Mouse (Mus musculus) midbrain, embryonic 11.5 days (tissue): ENCODE measurements around the gene Ndufs3. TPM values are rescaled to one million over a fixed set of nuclear protein-coding genes. Genes with fewer than 3 reads are reported as not detected.

ENCODE experiments used
- ATAC-seq: fragments of 200-750 bp; cut with Nextera tagmentation; 2 replicates; pipeline ENCODE4 v1.8.0; 2017; ENCODE audit warnings: moderate TSS enrichment, moderate library complexity; ENCODE audit not compliant: low FRiP score
- DNase-seq: peaks from one replicate; pipeline ENCODE4 v3.0.0; 2015; ENCODE audit warnings: low spot score; ENCODE audit errors: missing footprints
- H3K27ac ChIP-seq: fragments of 300-500 bp; sonication (generic); 2 replicates; pipeline ENCODE4 v1.5.1; 2014; ENCODE audit warnings: low read depth, low read length
- H3K27me3 ChIP-seq: fragments of 300-500 bp; sonication (generic); 2 replicates; pipeline ENCODE4 v1.6.1; 2014; ENCODE audit warnings: mild to moderate bottlenecking, low read length, moderate library complexity, mixed read lengths; ENCODE audit not compliant: control insufficient read depth, insufficient read depth
- H3K36me3 ChIP-seq: fragments of 300-500 bp; sonication (generic); 2 replicates; pipeline ENCODE4 v1.6.1; 2014; ENCODE audit warnings: mild to moderate bottlenecking, low read length, moderate library complexity, mixed read lengths; ENCODE audit not compliant: control insufficient read depth, insufficient read depth
- H3K4me1 ChIP-seq: fragments of 300-500 bp; sonication (generic); 2 replicates; pipeline ENCODE4 v1.6.1; 2014; ENCODE audit warnings: low read length; ENCODE audit not compliant: control insufficient read depth, insufficient read depth
- H3K4me2 ChIP-seq: fragments of 300-500 bp; sonication (generic); 2 replicates; pipeline ENCODE4 v1.6.1; 2014; ENCODE audit warnings: mild to moderate bottlenecking, moderate library complexity
- H3K4me3 ChIP-seq: fragments of 300-500 bp; sonication (generic); 2 replicates; pipeline ENCODE4 v1.5.1; 2014; ENCODE audit warnings: low read depth, low read length
- H3K9ac ChIP-seq: fragments of 300-500 bp; sonication (generic); 2 replicates; pipeline ENCODE4 v1.6.1; 2014; ENCODE audit warnings: low read length
- H3K9me3 ChIP-seq: fragments of 300-500 bp; sonication (generic); 2 replicates; pipeline ENCODE4 v1.6.1; 2016; ENCODE audit warnings: low read length; ENCODE audit not compliant: control insufficient read depth
- WGBS: fragments of 180-500 bp; shearing (Covaris S2); extraction: QIAGEN DNeasy Blood & Tissue Kit; methylation state at CpG from one replicate; pipeline ENCODE4 v1.1.7; 2014; 5-methylcytosine and 5-hydroxymethylcytosine counted together
- polyA plus RNA-seq: library from polyadenylated mRNA; unstranded; fragments of >200 nt; fragmentation: Nextera tagmentation; extraction: Ambion mirVana; gene quantifications from 2 replicates; pipeline ENCODE4 v1.2.1, GENCODE M21; 2014

The Ndufs3 gene
- 200 and 204 TPM in 2 replicates for polyA plus RNA-seq

DNA sequence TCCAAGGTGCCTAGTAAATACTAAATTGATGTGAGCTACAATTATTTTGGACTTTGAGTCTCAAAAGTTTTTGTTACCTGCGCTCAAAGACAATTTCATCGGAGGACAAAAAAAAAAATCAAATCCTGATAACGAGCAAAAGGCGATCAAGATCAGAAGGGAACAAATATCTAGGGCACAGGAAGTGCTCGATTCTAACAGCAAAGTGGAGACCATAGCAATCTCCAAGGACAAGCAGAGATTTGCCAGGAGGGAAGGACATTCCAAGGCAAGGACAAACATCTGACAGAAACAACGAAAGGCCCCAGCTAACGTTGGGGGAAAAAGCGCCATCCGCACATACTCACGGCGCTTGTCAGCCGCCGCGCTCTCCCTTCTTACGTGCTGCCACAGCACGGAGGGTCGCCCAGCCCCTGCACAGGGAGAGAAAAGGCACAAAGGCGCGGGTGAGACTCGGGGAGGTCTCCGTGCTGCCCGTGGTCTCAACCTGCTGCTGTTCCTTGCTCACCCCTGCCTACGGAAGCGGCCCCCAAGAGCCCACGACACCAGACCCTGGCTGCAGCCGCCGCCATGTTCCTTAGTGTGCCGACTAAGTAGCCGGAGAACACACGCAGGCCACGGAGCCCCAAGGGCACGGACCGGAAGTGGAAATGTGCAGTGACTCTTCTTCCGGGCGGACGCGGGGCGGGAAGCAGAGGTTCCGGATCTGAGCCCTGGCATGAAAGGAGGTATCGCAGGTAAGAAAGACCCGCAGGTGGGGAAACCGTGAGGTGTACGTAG lies at the start of gene Ndufs3, which contains the start of gene Kbtbd4:
Gene Ndufs3 (minus strand): TSS at position 752 of the 780 bp plus-strand sequence.
Gene Kbtbd4 (plus strand): TSS at position 665 of the 780 bp plus-strand sequence.
- ATAC-seq (peak; percentile 95), DNase-seq (peak; percentile 99)
- H3K4me2 ChIP-seq: peak within 1 kb of the TSS; percentile 74
- H3K36me3 ChIP-seq: peaks cover 17% of the 10 kb centered on the region
- H3K27ac ChIP-seq: peak within 1 kb of the TSS; percentile 79
- under 1% methylated on average over 42 of the region's 43 CpGs for WGBS
- H3K4me1 ChIP-seq: peaks cover 11% of the 10 kb centered on the region
- H3K4me3 ChIP-seq: peak within 1 kb of the TSS; percentile 91
- no peaks in the 10 kb centered on the region for H3K27me3 ChIP-seq
- peak within 1 kb of the TSS; percentile 91 for H3K9ac ChIP-seq
- no peaks in the 10 kb centered on the region for H3K9me3 ChIP-seq

DNA sequence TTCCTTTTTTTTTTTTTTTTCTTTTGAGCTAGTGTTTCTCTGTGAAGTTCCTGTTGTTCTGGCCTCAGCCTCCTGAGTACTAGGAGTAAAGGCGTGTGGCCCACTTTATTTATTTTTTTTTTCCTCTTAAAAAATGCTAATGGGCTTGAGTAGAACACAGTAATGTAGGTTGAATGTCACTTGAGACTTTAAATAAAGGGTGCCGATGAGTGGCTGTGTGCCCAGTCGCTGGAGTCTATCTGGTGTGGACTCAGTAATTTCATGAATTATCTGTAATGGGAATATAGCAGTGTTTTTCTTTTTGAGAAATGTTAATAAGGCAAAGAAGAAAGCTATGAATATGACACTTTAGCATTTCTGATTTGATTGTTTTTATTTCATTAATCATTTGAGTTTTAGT lies 48.8 kb upstream of the Ndufs3 start:
- no peak overlapping the region for H3K27ac ChIP-seq
- H3K9me3 ChIP-seq: no peaks in the 10 kb centered on the region
- H3K9ac ChIP-seq: no peak overlapping the region
- H3K27me3 ChIP-seq: no peaks in the 10 kb centered on the region
- no peaks in the 10 kb centered on the region for H3K36me3 ChIP-seq
- H3K4me1 ChIP-seq: peaks cover 5% of the 10 kb centered on the region
- WGBS: 80% methylated on average over 3 of the region's 3 CpGs
- H3K4me2 ChIP-seq: no peak overlapping the region
- no peak overlapping the region for H3K4me3 ChIP-seq
- ATAC-seq: no peak
- no peak for DNase-seq

DNA sequence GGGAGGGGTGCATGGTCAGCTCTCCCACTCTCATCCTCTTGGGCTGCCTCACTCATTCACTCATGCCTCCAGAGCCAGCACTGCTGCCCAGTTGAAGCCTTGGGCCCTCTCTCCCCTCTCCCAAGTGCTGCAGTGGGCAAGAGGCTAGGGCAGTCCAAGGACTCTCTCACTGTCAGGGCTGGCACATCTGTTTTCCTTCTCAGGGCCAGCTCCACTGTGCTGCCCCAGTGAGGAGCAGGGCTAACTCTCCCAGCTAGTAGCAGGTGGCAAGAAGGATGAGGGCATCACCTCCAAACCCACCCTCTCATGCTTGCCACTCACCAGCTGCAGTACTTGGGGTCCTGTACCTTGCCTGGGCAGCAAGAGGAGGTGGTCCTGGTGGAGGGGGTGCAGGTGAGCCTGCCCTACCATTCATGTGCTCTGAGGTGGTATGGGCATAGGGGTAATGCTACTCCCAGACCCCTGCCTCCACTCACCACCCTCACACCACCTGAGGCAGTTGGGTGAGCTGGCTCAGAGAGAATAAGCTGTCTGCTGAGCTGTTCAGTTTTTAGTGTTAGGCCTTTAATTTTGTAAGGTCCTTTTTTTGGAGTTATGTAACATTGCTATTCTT lies 46.1 kb upstream of the Ndufs3 start:
- H3K4me1 ChIP-seq: peaks cover 2% of the 10 kb centered on the region
- H3K4me2 ChIP-seq: no peak overlapping the region
- no peak overlapping the region for H3K27ac ChIP-seq
- H3K9me3 ChIP-seq: no peaks in the 10 kb centered on the region
- H3K36me3 ChIP-seq: no peaks in the 10 kb centered on the region
- H3K27me3 ChIP-seq: no peaks in the 10 kb centered on the region
- no peak overlapping the region for H3K4me3 ChIP-seq
- H3K9ac ChIP-seq: no peak overlapping the region
- ATAC-seq (peak; percentile 50; the same call in 1 of the 2 replicates), DNase-seq (no peak)

DNA sequence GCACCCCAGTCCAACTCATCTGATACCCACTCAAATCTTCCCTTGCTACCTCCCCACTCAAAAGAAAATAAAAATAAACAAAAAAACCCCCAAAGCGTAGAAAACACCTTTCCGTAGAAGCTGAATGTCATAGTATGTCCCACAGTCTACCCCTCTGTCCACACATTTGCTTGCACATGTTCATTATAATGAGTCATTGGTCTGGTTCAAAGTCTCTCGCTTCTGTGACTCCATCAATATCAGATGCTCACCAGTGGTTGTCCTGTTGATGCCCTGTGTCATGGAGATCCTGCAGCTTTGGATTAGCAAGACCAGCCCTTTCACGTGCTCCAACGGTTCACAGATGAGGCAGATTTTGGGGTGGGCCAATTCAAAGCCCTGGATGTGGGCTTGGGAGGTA lies 45.5 kb upstream of the Ndufs3 start:
- WGBS: 81% methylated on average over 5 of the region's 5 CpGs
- ATAC-seq (no peak), DNase-seq (no peak)
- H3K36me3 ChIP-seq: no peaks in the 10 kb centered on the region
- no peak overlapping the region for H3K4me3 ChIP-seq
- H3K27ac ChIP-seq: no peak overlapping the region
- no peaks in the 10 kb centered on the region for H3K9me3 ChIP-seq
- no peaks in the 10 kb centered on the region for H3K27me3 ChIP-seq
- H3K4me2 ChIP-seq: no peak overlapping the region
- no peaks in the 10 kb centered on the region; the same call in 1 of the 2 replicates for H3K4me1 ChIP-seq
- no peak overlapping the region for H3K9ac ChIP-seq

DNA sequence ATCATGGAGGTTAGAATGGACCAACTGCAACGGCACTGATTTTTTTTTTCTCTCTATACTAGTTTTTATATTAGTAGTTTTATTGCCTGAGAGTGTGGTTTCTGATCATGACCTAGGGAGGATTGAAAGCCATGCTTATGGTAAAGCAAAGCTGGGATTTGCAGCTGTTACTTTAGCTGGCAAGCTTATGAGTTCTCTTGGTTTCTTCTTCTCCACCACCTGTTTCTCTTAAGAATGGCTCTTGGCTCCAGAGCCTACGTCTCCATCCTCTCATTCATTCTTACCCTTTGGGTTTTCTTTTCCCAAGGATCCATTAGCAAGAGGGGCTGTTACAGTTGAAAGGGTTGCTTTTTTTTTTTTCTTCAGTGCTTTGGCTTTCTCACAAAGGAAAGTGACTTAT lies 37.1 kb upstream of the Ndufs3 start:
- ATAC-seq: no peak
- DNase-seq: no peak
- Histone ChIP-seq H3K9me3 (no peaks in the 10 kb centered on the region), H3K27me3 (no peaks in the 10 kb centered on the region), H3K4me1 (peaks cover 17% of the 10 kb centered on the region), H3K36me3 (no peaks in the 10 kb centered on the region), H3K9ac (no peak overlapping the region; the same call in 1 of the 2 replicates), H3K27ac (no peak overlapping the region), H3K4me3 (peak overlapping the region; percentile 98), H3K4me2 (peak overlapping the region; percentile 74)
- 70% methylated on average over 2 of the region's 2 CpGs for WGBS

DNA sequence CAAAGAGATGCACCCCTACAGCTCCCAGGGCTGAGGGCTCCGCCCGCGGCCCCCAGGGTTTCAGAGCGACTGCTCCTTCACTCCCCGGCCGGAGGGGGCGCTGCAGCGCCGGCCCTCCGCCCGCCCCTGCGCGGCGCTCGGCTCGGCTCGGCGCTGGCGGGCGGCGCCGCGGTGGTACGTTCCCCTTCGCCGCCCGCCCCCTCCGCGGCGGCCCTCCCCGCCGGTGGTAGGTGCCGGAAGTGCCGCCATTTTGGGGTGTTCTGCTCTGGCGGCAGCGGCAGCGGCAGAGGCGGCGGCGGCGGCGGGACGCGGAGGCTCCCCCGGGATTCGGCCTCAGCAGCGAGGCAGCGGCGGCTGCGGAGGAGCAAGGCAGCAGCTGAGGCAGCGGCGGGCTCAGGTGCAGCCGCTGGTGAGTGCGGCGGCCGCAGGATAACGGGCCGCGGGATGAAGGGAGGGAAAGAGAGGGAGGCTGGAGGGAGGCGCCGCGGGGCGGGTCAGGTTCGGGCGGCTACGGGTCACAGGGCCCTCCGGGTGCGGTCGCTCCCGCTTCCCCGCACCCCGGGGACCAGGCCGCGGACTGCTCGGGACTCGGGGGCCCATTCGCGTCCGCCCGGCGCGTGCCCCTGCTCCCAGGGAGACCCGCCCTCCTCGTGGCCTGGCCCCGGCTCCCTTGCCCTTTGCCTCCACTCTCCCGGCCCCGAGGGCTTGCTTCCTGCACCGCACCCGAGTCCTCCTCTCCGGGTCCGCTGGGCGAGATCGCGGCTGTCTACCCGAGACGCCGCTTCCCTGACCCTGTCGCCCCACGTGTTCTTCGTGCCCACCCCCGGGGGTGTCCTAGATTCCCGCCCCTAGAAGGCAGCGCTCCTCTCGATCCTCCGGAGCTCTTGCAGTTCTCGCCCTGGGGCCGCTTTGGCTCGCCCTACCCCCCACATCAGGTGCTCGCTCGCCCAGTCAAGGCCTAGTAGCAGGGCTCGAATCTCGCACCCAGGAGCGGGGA lies 35.9 kb upstream of the Ndufs3 start, which contains the start of gene Celf1:
Gene Celf1 (plus strand): TSS at position 150 of the 997 bp plus-strand sequence.
- under 1% methylated on average over 101 of the region's 113 CpGs for WGBS
- peak; percentile 96 for ATAC-seq
- peak within 1 kb of the TSS; percentile 74 for H3K4me2 ChIP-seq

DNA sequence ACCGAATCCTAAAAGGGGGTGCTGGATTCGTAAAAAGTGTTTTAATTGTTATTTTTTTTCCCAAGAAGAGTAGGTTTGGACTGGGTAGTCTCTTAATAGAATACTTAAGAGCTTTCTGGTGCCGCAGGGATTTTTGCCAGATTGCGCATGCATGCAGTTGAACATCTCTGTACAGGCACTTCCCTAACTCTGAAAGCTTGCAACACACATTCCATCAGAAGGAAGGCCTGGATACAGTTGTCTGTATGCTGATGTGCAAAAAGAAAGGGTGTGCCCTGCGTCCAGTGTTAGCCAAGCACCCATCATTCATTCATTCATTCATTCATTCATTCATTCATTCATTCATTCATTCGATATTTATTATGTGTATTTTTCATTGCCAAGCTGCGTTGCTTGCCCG lies 35.1 kb upstream of the Ndufs3 start:
- Histone ChIP-seq H3K27ac (peak overlapping the region; percentile 88), H3K4me1 (peaks cover 17% of the 10 kb centered on the region), H3K27me3 (no peaks in the 10 kb centered on the region), H3K9me3 (no peaks in the 10 kb centered on the region), H3K4me3 (peak overlapping the region; percentile 98), H3K36me3 (no peaks in the 10 kb centered on the region), H3K4me2 (peak overlapping the region; percentile 74), H3K9ac (peak overlapping the region; percentile 94)
- DNase-seq (no peak), ATAC-seq (peak; percentile 66)
- 57% methylated on average over 8 of the region's 8 CpGs for whole genome bisulfite sequencing

More for the DNA sequence above, 35.9 kb upstream of the Ndufs3 start, which contains the start of gene Celf1:
- Histone ChIP-seq H3K9ac (peak within 1 kb of the TSS; percentile 94), H3K27me3 (no peaks in the 10 kb centered on the region), H3K4me3 (peak within 1 kb of the TSS; percentile 98), H3K9me3 (no peaks in the 10 kb centered on the region), H3K27ac (peak within 1 kb of the TSS; percentile 88), H3K4me1 (peaks cover 17% of the 10 kb centered on the region), H3K36me3 (no peaks in the 10 kb centered on the region)
- DNase-seq: peak; percentile 99

DNA sequence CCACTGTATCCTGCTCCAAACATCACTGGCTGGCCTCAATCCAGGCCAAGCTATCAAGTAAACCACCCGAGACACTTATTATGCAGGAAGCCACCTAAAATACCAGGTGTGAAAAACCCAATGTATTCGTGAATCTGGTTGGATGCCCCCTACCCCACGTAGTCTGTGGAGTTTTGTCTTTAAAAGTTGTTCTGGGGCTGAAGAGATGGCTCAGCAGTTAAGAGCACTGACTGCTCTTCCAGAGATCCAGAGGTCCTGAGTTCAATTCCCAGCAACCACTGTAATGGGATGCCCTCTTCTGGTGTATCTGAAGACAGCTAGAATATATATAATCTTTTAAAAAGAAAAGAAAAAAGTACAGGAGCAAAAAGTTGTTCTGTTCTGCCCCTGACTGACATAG lies 33.7 kb upstream of the Ndufs3 start:
- no peaks in the 10 kb centered on the region for H3K9me3 ChIP-seq
- no peak overlapping the region for H3K9ac ChIP-seq
- ATAC-seq (no peak), DNase-seq (no peak)
- no peak overlapping the region for H3K4me2 ChIP-seq
- no peak overlapping the region for H3K27ac ChIP-seq
- H3K27me3 ChIP-seq: no peaks in the 10 kb centered on the region
- H3K36me3 ChIP-seq: no peaks in the 10 kb centered on the region
- H3K4me3 ChIP-seq: no peak overlapping the region
- H3K4me1 ChIP-seq: peaks cover 17% of the 10 kb centered on the region
- WGBS: 63% methylated on average over 3 of the region's 3 CpGs
